Mouse (Mus musculus): ENCODE data around the gene Slc25a3. TPM values are rescaled to one million over a fixed set of nuclear protein-coding genes. Genes with fewer than 3 reads are reported as not detected.

Gene Slc25a3
- polyA plus RNA-seq, 1 experiment: 594 TPM

GRCm38 (mm10) chr10:91101936-91102335 is 21.9 kb downstream of the Slc25a3 start:
- no peak for DNase-seq (ENCODE audit: low read depth, low spot score)
- WGBS: 95% methylated on average over 25 of the region's 25 CpGs

GRCm38 (mm10) chr10:91100101-91100500 is 23.8 kb downstream of the Slc25a3 start:
- WGBS: 94% methylated on average over 1 of the region's 1 CpGs
- DNase-seq (ENCODE audit: low read depth, low spot score): no peak

- no peak for DNase-seq (ENCODE audit: low read depth, low spot score)
- WGBS: 92% methylated on average over 8 of the region's 8 CpGs
These were observed 25.8 kb downstream of the Slc25a3 start for GRCm38 (mm10) chr10:91098056-91098455.

GRCm38 (mm10) chr10:91094251-91095104 is 29.4 kb downstream of the Slc25a3 start:
- 77% methylated on average over 15 of the region's 15 CpGs for WGBS
- no peak for DNase-seq (ENCODE audit: low read depth, low spot score)

GRCm38 (mm10) chr10:91092812-91093211 is 31.0 kb downstream of the Slc25a3 start:
- no peak for DNase-seq (ENCODE audit: low read depth, low spot score)
- WGBS: 90% methylated on average over 4 of the region's 4 CpGs

- DNase-seq (ENCODE audit: low read depth, low spot score): no peak
- WGBS: 27% methylated on average over 12 of the region's 12 CpGs
These were observed 40.4 kb downstream of the Slc25a3 start for GRCm38 (mm10) chr10:91083393-91083927.

GRCm38 (mm10) chr10:91082550-91083392 is 41.1 kb downstream of the Slc25a3 start, which contains the start of the genes Apaf1 and Ikbip:
Gene Apaf1 (minus strand): TSS chr10:91082770.
Gene Ikbip (plus strand): TSS chr10:91082940.
- WGBS: under 1% methylated on average over 87 of the region's 87 CpGs
- DNase-seq (ENCODE audit: low read depth, low spot score): peak; percentile 94

- no peak for DNase-seq (ENCODE audit: low read depth, low spot score)
- WGBS: under 1% methylated on average over 27 of the region's 27 CpGs
These were observed 41.8 kb downstream of the Slc25a3 start for GRCm38 (mm10) chr10:91081959-91082507.

- DNase-seq (ENCODE audit: low read depth, low spot score): no peak
- 31% methylated on average over 5 of the region's 5 CpGs for WGBS
These were observed 43.3 kb downstream of the Slc25a3 start for GRCm38 (mm10) chr10:91080540-91080939.

- no peak for DNase-seq (ENCODE audit: low read depth, low spot score)
- WGBS: 88% methylated on average over 2 of the region's 2 CpGs
These were observed 47.2 kb downstream of the Slc25a3 start for GRCm38 (mm10) chr10:91076667-91077066.

GRCm38 (mm10) chr10:91073345-91073744 is 50.5 kb downstream of the Slc25a3 start:
- DNase-seq (ENCODE audit: low read depth, low spot score): no peak
- WGBS: 61% methylated on average over 3 of the region's 3 CpGs

- 46% methylated on average over 1 of the region's 1 CpGs for WGBS
- DNase-seq (ENCODE audit: low read depth, low spot score): no peak
These were observed 52.1 kb downstream of the Slc25a3 start for GRCm38 (mm10) chr10:91071768-91072167.

Other genes starting within 250 kb of the Slc25a3 start
- 23.2 and 29.8 TPM in 2 replicates for gene Apaf1, start 41.3 kb downstream of the Slc25a3 start, polyA plus RNA-seq (2012; rRNA removed)
- 2.7 TPM in 2 replicates for gene Ikbip, start 41.1 kb downstream of the Slc25a3 start, polyA plus RNA-seq (2012; rRNA removed)
- 24.2 and 31.1 TPM in 2 replicates for gene Tmpo, start 57.3 kb upstream of the Slc25a3 start, polyA plus RNA-seq (2012; rRNA removed)